Mouse (Mus musculus) midbrain, embryonic 16.5 days (tissue): ENCODE results near the gene Ivns1abp. TPM values are rescaled to one million over a fixed set of nuclear protein-coding genes. Genes with fewer than 3 reads are reported as not detected.

Experiments
- ATAC-seq: fragments of 200-750 bp; cut with Nextera tagmentation; 2 replicates; pipeline ENCODE4 v1.8.0; 2017; ENCODE audit warnings: moderate TSS enrichment
- H3K27ac ChIP-seq: fragments of 300-500 bp; sonication (generic); 2 replicates; pipeline ENCODE4 v1.5.1; 2014; ENCODE audit warnings: mild to moderate bottlenecking, low read length, mixed read lengths
- H3K27me3 ChIP-seq: fragments of 300-500 bp; sonication (generic); 2 replicates; pipeline ENCODE4 v1.6.1; 2014; ENCODE audit warnings: low read depth, low read length, mixed read lengths; ENCODE audit not compliant: control insufficient read depth, insufficient read depth
- H3K36me3 ChIP-seq: fragments of 300-500 bp; sonication (generic); 2 replicates; pipeline ENCODE4 v1.6.1; 2014; ENCODE audit warnings: mild to moderate bottlenecking, low read length, moderate library complexity, mixed read lengths; ENCODE audit not compliant: control insufficient read depth, insufficient read depth
- H3K4me1 ChIP-seq: fragments of 300-500 bp; sonication (generic); 2 replicates; pipeline ENCODE4 v1.6.1; 2014; ENCODE audit warnings: mild to moderate bottlenecking, low read length, mixed read lengths; ENCODE audit not compliant: control insufficient read depth, insufficient read depth
- H3K4me2 ChIP-seq: fragments of 300-500 bp; sonication (generic); 2 replicates; pipeline ENCODE4 v1.6.1; 2014; ENCODE audit warnings: mild to moderate bottlenecking, low read length, mixed read lengths
- H3K4me3 ChIP-seq: fragments of 300-500 bp; sonication (generic); 2 replicates; pipeline ENCODE4 v1.5.1; 2014; ENCODE audit warnings: low read depth, mild to moderate bottlenecking, low read length, moderate library complexity, mixed read lengths
- H3K9ac ChIP-seq: fragments of 300-500 bp; sonication (generic); 2 replicates; pipeline ENCODE4 v1.6.1; 2014; ENCODE audit warnings: low read depth, low read length, mixed read lengths
- H3K9me3 ChIP-seq: fragments of 300-500 bp; sonication (generic); replicated peaks from 2 replicates; pipeline ENCODE4 v1.6.1; 2014; ENCODE audit warnings: mild to moderate bottlenecking, low read length, mixed read lengths; ENCODE audit not compliant: control insufficient read depth, poor library complexity, severe bottlenecking
- WGBS: fragments of 180-500 bp; shearing (Covaris S2); extraction: QIAGEN DNeasy Blood & Tissue Kit; methylation state at CpG from one replicate; pipeline ENCODE4 v1.1.7; 2014; 5-methylcytosine and 5-hydroxymethylcytosine counted together
- polyA plus RNA-seq: library from polyadenylated mRNA; unstranded; fragments of >200 nt; fragmentation: Nextera tagmentation; extraction: Ambion mirVana; gene quantifications from 2 replicates; pipeline ENCODE4 v1.2.1, GENCODE M21; 2015

The Ivns1abp gene
- polyA plus RNA-seq, 1 experiment from 2014 or later = 260 TPM

DNA sequence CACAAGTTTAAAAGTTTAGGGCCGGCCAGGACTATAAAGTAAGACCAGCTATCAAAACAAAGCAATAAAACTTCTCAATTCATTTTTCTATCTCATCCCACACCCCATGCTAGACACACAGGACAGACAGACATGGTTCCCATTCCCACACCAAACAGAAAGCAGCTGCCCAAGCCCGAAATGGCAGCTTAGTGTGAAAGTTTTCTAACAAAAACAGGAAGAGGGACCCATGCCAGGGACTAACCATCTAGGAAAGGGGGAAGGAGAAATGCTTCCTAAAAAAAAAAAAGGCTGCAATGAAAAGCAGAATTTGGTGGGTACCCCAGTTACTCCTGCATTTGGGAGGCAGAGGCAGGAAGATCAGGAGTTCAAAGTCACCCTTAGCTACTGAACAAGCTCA lies 37.2 kb upstream of the Ivns1abp start:
- Histone ChIP-seq H3K9ac (no peak overlapping the region), H3K27ac (no peak overlapping the region), H3K4me2 (no peak overlapping the region), H3K36me3 (no peaks in the 10 kb centered on the region), H3K4me3 (no peak overlapping the region), H3K27me3 (no peaks in the 10 kb centered on the region), H3K9me3 (no peaks in the 10 kb centered on the region), H3K4me1 (peaks cover 4% of the 10 kb centered on the region; the same call in 1 of the 2 replicates)
- WGBS = 90% methylated on average over 2 of the region's 2 CpGs
- no peak for ATAC-seq

DNA sequence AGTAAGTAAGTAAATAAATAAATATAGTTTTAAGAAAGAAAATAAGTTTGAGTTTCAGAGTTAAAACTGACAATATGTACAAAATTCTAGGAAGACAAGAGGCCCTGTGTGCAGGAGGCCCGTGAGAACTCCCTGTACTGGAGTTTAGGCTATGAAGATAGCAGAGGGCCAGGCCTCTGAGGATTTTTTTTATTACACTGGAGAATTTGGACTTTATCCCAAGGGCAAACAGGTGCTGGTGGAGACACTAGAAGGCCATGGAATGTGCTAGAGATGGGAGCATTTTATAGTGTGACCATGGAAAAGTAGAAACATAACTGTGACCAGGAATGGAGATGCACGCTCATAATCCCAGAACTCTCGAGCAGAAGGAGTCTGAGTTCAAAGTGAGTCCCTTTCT lies 36.5 kb upstream of the Ivns1abp start:
- H3K27ac ChIP-seq = no peak overlapping the region
- H3K9ac ChIP-seq = no peak overlapping the region
- no peaks in the 10 kb centered on the region for H3K27me3 ChIP-seq
- no peaks in the 10 kb centered on the region for H3K9me3 ChIP-seq
- no peak overlapping the region for H3K4me3 ChIP-seq
- no peak for ATAC-seq
- H3K4me2 ChIP-seq = no peak overlapping the region
- H3K4me1 ChIP-seq = no peaks in the 10 kb centered on the region
- WGBS = 86% methylated on average over 3 of the region's 3 CpGs
- H3K36me3 ChIP-seq = no peaks in the 10 kb centered on the region

DNA sequence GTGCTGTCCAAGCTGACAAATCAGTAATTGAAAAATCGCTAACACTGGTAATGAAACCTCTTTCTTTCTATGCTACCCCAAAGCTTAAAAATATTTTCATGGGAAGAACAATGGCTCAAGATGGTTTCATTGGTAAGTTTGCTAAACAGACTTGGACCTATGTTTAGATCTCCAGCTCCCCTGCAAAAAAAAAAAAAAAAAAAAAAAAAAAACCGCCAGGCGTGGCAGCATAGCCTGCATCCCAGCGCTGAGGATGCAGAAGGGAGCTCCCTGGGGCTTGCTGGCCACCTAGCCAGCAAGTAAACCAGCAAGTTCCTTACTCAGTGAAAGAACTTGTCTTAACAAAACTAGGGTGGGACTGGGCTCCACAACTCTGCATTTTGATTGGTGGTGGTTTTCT lies 35.8 kb upstream of the Ivns1abp start:
- WGBS = 39% methylated on average over 4 of the region's 4 CpGs
- Histone ChIP-seq H3K36me3 (no peaks in the 10 kb centered on the region), H3K4me3 (no peak overlapping the region), H3K27me3 (no peaks in the 10 kb centered on the region), H3K4me1 (no peaks in the 10 kb centered on the region), H3K27ac (no peak overlapping the region), H3K4me2 (no peak overlapping the region), H3K9me3 (no peaks in the 10 kb centered on the region), H3K9ac (no peak overlapping the region)
- no peak for ATAC-seq

DNA sequence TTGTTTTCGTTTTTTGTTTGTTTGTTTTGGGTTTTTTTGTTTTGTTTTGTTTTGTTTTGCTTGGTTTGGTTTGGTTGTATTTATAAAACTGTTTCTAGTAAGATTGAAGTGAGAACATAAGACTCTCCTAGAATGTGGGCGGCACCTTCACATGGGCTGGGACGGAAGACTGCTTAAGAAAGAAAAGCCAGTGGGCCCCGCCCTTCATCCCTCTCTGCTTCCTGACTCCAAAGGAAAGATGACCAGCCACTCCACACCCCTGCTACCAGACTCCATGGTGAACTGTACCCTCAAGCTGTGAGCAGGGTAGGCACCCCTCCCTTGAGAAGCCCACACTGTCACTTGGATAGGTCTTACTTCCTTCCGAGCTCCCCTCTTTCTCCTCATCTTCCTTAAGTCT lies 33.8 kb upstream of the Ivns1abp start:
- WGBS = 81% methylated on average over 5 of the region's 5 CpGs
- no peak overlapping the region for H3K4me2 ChIP-seq
- ATAC-seq = no peak

DNA sequence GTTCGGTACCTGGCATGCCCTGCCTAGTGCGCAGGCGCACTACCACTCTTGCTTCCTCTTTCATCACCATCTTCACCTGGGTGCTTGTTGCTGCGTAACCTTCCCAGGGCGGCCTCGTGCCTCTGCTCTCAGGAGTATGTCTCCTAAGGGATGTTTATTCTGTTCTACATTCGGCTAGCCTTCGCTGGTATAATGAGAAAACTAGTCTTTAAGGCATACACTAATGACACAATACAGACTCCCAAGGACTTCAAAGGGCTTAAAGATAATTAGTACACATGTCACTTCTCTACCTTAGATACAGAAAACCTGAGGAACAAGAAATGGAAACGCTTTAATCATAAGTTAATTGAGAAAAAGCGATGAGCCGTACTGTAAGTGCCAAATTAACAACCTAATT lies 32.9 kb upstream of the Ivns1abp start:
- H3K4me3 ChIP-seq = no peak overlapping the region
- H3K4me2 ChIP-seq = no peak overlapping the region
- no peak overlapping the region for H3K9ac ChIP-seq
- H3K36me3 ChIP-seq = no peaks in the 10 kb centered on the region
- WGBS = 70% methylated on average over 11 of the region's 11 CpGs
- ATAC-seq = no peak; the same call in 1 of the 2 replicates
- H3K27ac ChIP-seq = no peak overlapping the region
- H3K4me1 ChIP-seq = no peaks in the 10 kb centered on the region
- no peaks in the 10 kb centered on the region for H3K9me3 ChIP-seq
- no peaks in the 10 kb centered on the region for H3K27me3 ChIP-seq

More for the DNA sequence above, 33.8 kb upstream of the Ivns1abp start:
- Histone ChIP-seq H3K36me3 (no peaks in the 10 kb centered on the region), H3K27me3 (no peaks in the 10 kb centered on the region), H3K9me3 (no peaks in the 10 kb centered on the region), H3K27ac (no peak overlapping the region), H3K9ac (no peak overlapping the region), H3K4me1 (no peaks in the 10 kb centered on the region), H3K4me3 (no peak overlapping the region)

DNA sequence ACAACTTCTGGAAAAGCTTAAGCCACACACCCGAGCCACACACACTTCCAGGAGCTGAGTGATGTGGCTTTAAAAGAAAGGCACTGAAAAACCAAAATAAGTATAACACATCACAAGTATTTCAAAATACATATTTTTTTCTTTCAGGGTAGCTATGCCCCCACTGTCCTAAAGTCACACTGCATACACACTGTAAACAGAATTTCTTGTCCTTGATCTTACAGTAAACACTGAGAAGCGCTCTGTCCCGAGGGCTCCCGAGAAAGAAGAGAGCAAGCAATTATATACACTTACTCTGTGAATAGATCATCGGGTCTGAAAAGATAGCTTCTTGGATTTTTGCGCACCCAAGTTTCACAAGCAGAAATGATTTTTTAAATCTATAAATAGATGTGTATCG lies 25.0 kb upstream of the Ivns1abp start:
- Histone ChIP-seq H3K4me2 (no peak overlapping the region), H3K9ac (no peak overlapping the region), H3K36me3 (no peaks in the 10 kb centered on the region), H3K4me1 (no peaks in the 10 kb centered on the region), H3K9me3 (no peaks in the 10 kb centered on the region), H3K4me3 (no peak overlapping the region), H3K27ac (no peak overlapping the region), H3K27me3 (no peaks in the 10 kb centered on the region)
- 83% methylated on average over 7 of the region's 7 CpGs for WGBS
- ATAC-seq = no peak

DNA sequence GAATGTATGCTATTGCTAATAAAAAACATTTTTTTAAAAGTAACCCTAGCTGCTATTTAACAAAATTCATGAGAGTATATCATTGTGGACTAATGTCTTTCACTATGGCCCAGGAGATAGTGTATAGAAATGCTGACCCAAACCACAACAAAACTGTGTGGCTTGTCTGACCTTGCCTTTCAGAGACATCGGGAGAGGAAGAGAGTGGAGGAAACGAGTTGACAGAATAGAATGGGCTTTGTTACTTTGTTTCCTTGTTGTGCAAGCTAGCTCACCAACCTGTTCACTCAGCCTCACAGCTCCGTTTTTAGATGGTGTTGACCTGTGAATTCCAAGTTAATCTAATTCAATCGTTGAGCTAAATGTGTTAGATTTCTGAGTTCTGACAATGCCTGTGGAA lies 23.9 kb upstream of the Ivns1abp start:
- Histone ChIP-seq H3K4me3 (no peak overlapping the region), H3K9me3 (no peaks in the 10 kb centered on the region), H3K36me3 (no peaks in the 10 kb centered on the region), H3K4me1 (no peaks in the 10 kb centered on the region), H3K27ac (no peak overlapping the region), H3K27me3 (no peaks in the 10 kb centered on the region), H3K9ac (no peak overlapping the region), H3K4me2 (no peak overlapping the region)
- WGBS = 74% methylated on average over 4 of the region's 4 CpGs
- no peak for ATAC-seq

DNA sequence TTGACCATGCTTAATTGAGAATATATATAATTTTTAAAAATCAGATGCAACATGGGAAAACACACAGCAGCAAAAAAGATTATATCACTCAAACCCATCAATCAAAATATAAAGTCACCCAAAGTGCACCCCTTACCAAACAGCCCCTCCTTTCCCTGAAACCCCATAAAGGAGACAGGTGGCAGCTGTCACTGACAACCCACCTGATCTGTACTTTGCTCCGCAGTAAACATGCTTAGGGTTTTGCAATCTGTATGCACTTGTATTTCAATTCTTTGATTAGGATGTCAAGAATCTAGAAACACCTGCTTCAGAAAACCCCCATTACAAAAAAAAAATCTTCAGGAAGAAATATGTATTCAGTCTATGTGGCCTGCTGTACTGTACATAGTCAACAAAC lies 18.9 kb upstream of the Ivns1abp start:
- no peak for ATAC-seq
- H3K9ac ChIP-seq = no peak overlapping the region
- WGBS = 95% methylated on average over 1 of the region's 1 CpGs
- H3K27ac ChIP-seq = no peak overlapping the region
- H3K4me3 ChIP-seq = no peak overlapping the region
- H3K9me3 ChIP-seq = no peaks in the 10 kb centered on the region
- no peaks in the 10 kb centered on the region for H3K36me3 ChIP-seq
- no peaks in the 10 kb centered on the region for H3K4me1 ChIP-seq
- H3K27me3 ChIP-seq = no peaks in the 10 kb centered on the region
- H3K4me2 ChIP-seq = no peak overlapping the region

DNA sequence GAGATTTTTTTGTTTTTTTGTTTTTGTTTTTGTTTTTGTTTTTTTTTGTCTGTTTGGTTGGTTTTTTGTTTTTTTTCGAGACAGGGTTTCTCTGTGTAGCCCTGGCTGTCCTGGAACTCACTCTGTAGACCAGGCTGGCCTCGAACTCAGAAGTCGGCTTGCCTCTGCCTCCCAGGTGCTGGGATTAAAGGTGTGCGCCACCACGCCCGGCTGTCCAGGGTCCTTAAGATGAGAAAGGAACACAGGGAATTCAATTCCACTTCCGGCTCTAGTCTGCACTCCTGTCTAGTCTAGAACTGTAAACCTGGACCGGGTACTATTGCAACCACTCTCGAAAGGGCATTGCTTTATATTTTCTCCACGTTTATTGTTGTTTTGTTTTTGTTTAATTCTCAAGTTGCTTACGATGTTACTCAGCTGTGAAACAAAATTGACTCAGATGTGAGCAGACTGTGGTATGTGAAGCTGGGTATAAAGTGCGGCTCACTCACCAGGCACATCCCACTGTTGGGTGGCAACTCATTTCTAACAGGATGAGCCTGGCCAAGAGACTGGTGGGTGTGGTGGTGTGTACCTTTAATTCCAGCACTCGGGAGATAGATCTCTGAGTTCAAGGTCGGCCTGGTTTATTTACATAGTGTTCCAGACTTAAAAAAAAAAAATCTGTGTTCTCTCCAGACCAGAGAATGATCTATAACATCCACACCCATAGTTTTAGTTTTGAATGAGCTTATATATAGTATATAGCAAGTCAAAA lies 15.8 kb upstream of the Ivns1abp start:
- H3K4me2 ChIP-seq = no peak overlapping the region
- no peaks in the 10 kb centered on the region for H3K9me3 ChIP-seq
- no peak overlapping the region for H3K9ac ChIP-seq
- H3K36me3 ChIP-seq = no peaks in the 10 kb centered on the region
- ATAC-seq = no peak
- H3K4me3 ChIP-seq = no peak overlapping the region
- 92% methylated on average over 14 of the region's 14 CpGs for whole genome bisulfite sequencing
- no peaks in the 10 kb centered on the region for H3K4me1 ChIP-seq
- no peaks in the 10 kb centered on the region for H3K27me3 ChIP-seq
- H3K27ac ChIP-seq = no peak overlapping the region
